Mouse (Mus musculus): ENCODE measurements around the gene Ctsg.
"Not testable (repeated sequence)": the region's sequence is repeated elsewhere in the genome, so short reads cannot be mapped to it uniquely, and the experiment has no call there.

Gene Ctsg

GRCm38 (mm10) chr14:56102386-56102785 lies at the start of gene Ctsg:
TSS of gene Ctsg (minus strand) at chr14:56102574.
- DNase-seq, result no peak

- DNase-seq, result not testable (repeated sequence)
Measured at GRCm38 (mm10) chr14:56133675-56134074, 31.3 kb upstream of the Ctsg start.

- DNase-seq, result not testable (repeated sequence)
Measured at GRCm38 (mm10) chr14:56132508-56132907, 30.1 kb upstream of the Ctsg start, which contains the start of gene Gzmd. TSS of gene Gzmd (minus strand) at chr14:56132608.

GRCm38 (mm10) chr14:56128341-56128740 lies 26.0 kb upstream of the Ctsg start:
- DNase-seq, result no peak

- DNase-seq, result no peak
Measured at GRCm38 (mm10) chr14:56123516-56123915, 21.1 kb upstream of the Ctsg start.

- no peak for DNase-seq
Measured at GRCm38 (mm10) chr14:56120525-56120924, 18.2 kb upstream of the Ctsg start, which contains the start of gene Gzme. TSS of gene Gzme (minus strand) at chr14:56120625.

GRCm38 (mm10) chr14:56115531-56116310 lies 13.3 kb upstream of the Ctsg start:
- not testable (repeated sequence) for DNase-seq

- DNase-seq, result no peak
Measured at GRCm38 (mm10) chr14:56105447-56106180, 3.2 kb upstream of the Ctsg start.

- DNase-seq, result no peak
Measured at GRCm38 (mm10) chr14:56105016-56105415, 2.6 kb upstream of the Ctsg start.

GRCm38 (mm10) chr14:56103452-56103851 lies 1.1 kb upstream of the Ctsg start:
- no peak for DNase-seq

GRCm38 (mm10) chr14:56098940-56099339 lies 3.4 kb downstream of the Ctsg start:
- DNase-seq, result no peak

GRCm38 (mm10) chr14:56097597-56097996 lies 4.8 kb downstream of the Ctsg start:
- no peak for DNase-seq

- DNase-seq, result no peak
Measured at GRCm38 (mm10) chr14:56093353-56093752, 9.0 kb downstream of the Ctsg start.

GRCm38 (mm10) chr14:56086711-56087110 lies 15.7 kb downstream of the Ctsg start:
- DNase-seq, result no peak

- DNase-seq, result no peak
Measured at GRCm38 (mm10) chr14:56085167-56085566, 17.2 kb downstream of the Ctsg start, which contains the start of gene Mcpt8. TSS of gene Mcpt8 (minus strand) at chr14:56085273.

- DNase-seq, result peak; percentile 48 to 52
Measured at GRCm38 (mm10) chr14:56082016-56082415, 20.4 kb downstream of the Ctsg start.

- DNase-seq, result not testable (repeated sequence)
Measured at GRCm38 (mm10) chr14:56062213-56062612, 40.2 kb downstream of the Ctsg start, which contains the start of gene Mcpt4. TSS of gene Mcpt4 (minus strand) at chr14:56062313.

GRCm38 (mm10) chr14:56057722-56058121 lies 44.7 kb downstream of the Ctsg start:
- DNase-seq, result no peak

GRCm38 (mm10) chr14:56055408-56055807 lies 47.0 kb downstream of the Ctsg start:
- no peak for DNase-seq
